Mouse (Mus musculus): ENCODE measurements at regions not wholly inside any gene's neighbourhood (a gene's known extent, or its start where the extent isn't known, plus 50 kb on each side); places are given as distances from the start of the nearest gene placed in this dataset.

- Histone ChIP-seq H3K27ac (ENCODE audit: control insufficient read depth, insufficient read depth, low read depth, low read length, poor library complexity) (no peak overlapping the region), H3K4me3 (replicated peaks; ENCODE audit: control insufficient read depth, low read depth, low read length) (no peak overlapping the region), H3K4me1 (ENCODE audit: control insufficient read depth, insufficient read depth, low read length) (no peaks in the 10 kb centered on the region)
- WGBS = 88% methylated on average over 4 of the region's 4 CpGs
- no peak for TF ChIP-seq POLR2A (IDR thresholded peaks at IDR 0.05; ENCODE audit: borderline replicate concordance, control insufficient read depth, low read depth, low read length)
- TF ChIP-seq CTCF (IDR thresholded peaks at IDR 0.05; ENCODE audit: control insufficient read depth, insufficient read depth, low read length) = no peak
Measured at GRCm38 (mm10) chr1:77815451-77815850, 300.6 kb upstream of the Epha4 start.

- H3K4me3 ChIP-seq (replicated peaks; ENCODE audit: control insufficient read depth, low read depth, low read length) = no peak overlapping the region
Measured at GRCm38 (mm10) chr1:77811573-77811972, 296.7 kb upstream of the Epha4 start.

GRCm38 (mm10) chr1:77790974-77791373, 276.1 kb upstream of the Epha4 start:
- no peak overlapping the region for H3K4me3 ChIP-seq (replicated peaks; ENCODE audit: control insufficient read depth, low read depth, low read length)
- 77% methylated on average over 6 of the region's 6 CpGs for WGBS
- TF ChIP-seq CTCF (IDR thresholded peaks at IDR 0.05; ENCODE audit: control insufficient read depth, insufficient read depth, low read length) (no peak), POLR2A (IDR thresholded peaks at IDR 0.05; ENCODE audit: borderline replicate concordance, control insufficient read depth, low read depth, low read length) (no peak)

More at GRCm38 (mm10) chr1:77811573-77811972, 296.7 kb upstream of the Epha4 start:
- H3K27ac ChIP-seq (ENCODE audit: control insufficient read depth, insufficient read depth, low read depth, low read length, poor library complexity) = no peak overlapping the region
- no peaks in the 10 kb centered on the region for H3K4me1 ChIP-seq (ENCODE audit: control insufficient read depth, insufficient read depth, low read length)
- TF ChIP-seq CTCF (IDR thresholded peaks at IDR 0.05; ENCODE audit: control insufficient read depth, insufficient read depth, low read length) (no peak), POLR2A (IDR thresholded peaks at IDR 0.05; ENCODE audit: borderline replicate concordance, control insufficient read depth, low read depth, low read length) (no peak)

GRCm38 (mm10) chr1:77754326-77754725, 239.4 kb upstream of the Epha4 start:
- Histone ChIP-seq H3K4me3 (replicated peaks; ENCODE audit: control insufficient read depth, low read depth, low read length) (no peak overlapping the region), H3K4me1 (ENCODE audit: control insufficient read depth, insufficient read depth, low read length) (no peaks in the 10 kb centered on the region), H3K27ac (ENCODE audit: control insufficient read depth, insufficient read depth, low read depth, low read length, poor library complexity) (no peak overlapping the region)
- WGBS = 69% methylated on average over 3 of the region's 3 CpGs
- no peak for TF ChIP-seq POLR2A (IDR thresholded peaks at IDR 0.05; ENCODE audit: borderline replicate concordance, control insufficient read depth, low read depth, low read length)
- TF ChIP-seq CTCF (IDR thresholded peaks at IDR 0.05; ENCODE audit: control insufficient read depth, insufficient read depth, low read length) = no peak

More at GRCm38 (mm10) chr1:77790974-77791373, 276.1 kb upstream of the Epha4 start:
- H3K27ac ChIP-seq (ENCODE audit: control insufficient read depth, insufficient read depth, low read depth, low read length, poor library complexity) = no peak overlapping the region
- H3K4me1 ChIP-seq (ENCODE audit: control insufficient read depth, insufficient read depth, low read length) = no peaks in the 10 kb centered on the region

GRCm38 (mm10) chr1:77748483-77749465, 233.9 kb upstream of the Epha4 start:
- 74% methylated on average over 2 of the region's 2 CpGs for WGBS
- Histone ChIP-seq H3K27ac (ENCODE audit: control insufficient read depth, insufficient read depth, low read depth, low read length, poor library complexity) (no peak overlapping the region), H3K4me1 (ENCODE audit: control insufficient read depth, insufficient read depth, low read length) (no peaks in the 10 kb centered on the region), H3K4me3 (replicated peaks; ENCODE audit: control insufficient read depth, low read depth, low read length) (no peak overlapping the region)
- TF ChIP-seq POLR2A (IDR thresholded peaks at IDR 0.05; ENCODE audit: borderline replicate concordance, control insufficient read depth, low read depth, low read length) (no peak), CTCF (IDR thresholded peaks at IDR 0.05; ENCODE audit: control insufficient read depth, insufficient read depth, low read length) (no peak)

- TF ChIP-seq CTCF (IDR thresholded peaks at IDR 0.05; ENCODE audit: control insufficient read depth, insufficient read depth, low read length) (no peak), POLR2A (IDR thresholded peaks at IDR 0.05; ENCODE audit: borderline replicate concordance, control insufficient read depth, low read depth, low read length) (no peak)
- Histone ChIP-seq H3K4me1 (ENCODE audit: control insufficient read depth, insufficient read depth, low read length) (no peaks in the 10 kb centered on the region), H3K27ac (ENCODE audit: control insufficient read depth, insufficient read depth, low read depth, low read length, poor library complexity) (no peak overlapping the region), H3K4me3 (replicated peaks; ENCODE audit: control insufficient read depth, low read depth, low read length) (no peak overlapping the region)
- 85% methylated on average over 10 of the region's 10 CpGs for WGBS
Measured at GRCm38 (mm10) chr1:77732099-77732498, 217.2 kb upstream of the Epha4 start.

GRCm38 (mm10) chr1:77727561-77727960, 212.7 kb upstream of the Epha4 start:
- TF ChIP-seq CTCF (IDR thresholded peaks at IDR 0.05; ENCODE audit: control insufficient read depth, insufficient read depth, low read length) = no peak
- TF ChIP-seq POLR2A (IDR thresholded peaks at IDR 0.05; ENCODE audit: borderline replicate concordance, control insufficient read depth, low read depth, low read length) = no peak
- Histone ChIP-seq H3K27ac (ENCODE audit: control insufficient read depth, insufficient read depth, low read depth, low read length, poor library complexity) (no peak overlapping the region), H3K4me3 (replicated peaks; ENCODE audit: control insufficient read depth, low read depth, low read length) (no peak overlapping the region), H3K4me1 (ENCODE audit: control insufficient read depth, insufficient read depth, low read length) (no peaks in the 10 kb centered on the region)
- 88% methylated on average over 2 of the region's 2 CpGs for WGBS

GRCm38 (mm10) chr1:77723246-77723645, 208.4 kb upstream of the Epha4 start:
- WGBS = 84% methylated on average over 8 of the region's 8 CpGs
- H3K4me3 ChIP-seq (replicated peaks; ENCODE audit: control insufficient read depth, low read depth, low read length) = no peak overlapping the region
- no peak overlapping the region for H3K27ac ChIP-seq (ENCODE audit: control insufficient read depth, insufficient read depth, low read depth, low read length, poor library complexity)
- no peaks in the 10 kb centered on the region for H3K4me1 ChIP-seq (ENCODE audit: control insufficient read depth, insufficient read depth, low read length)
- TF ChIP-seq CTCF (IDR thresholded peaks at IDR 0.05; ENCODE audit: control insufficient read depth, insufficient read depth, low read length) (no peak), POLR2A (IDR thresholded peaks at IDR 0.05; ENCODE audit: borderline replicate concordance, control insufficient read depth, low read depth, low read length) (no peak)
